Mouse (Mus musculus): Measurements from ENCODE around the gene Zfpl1.

Zfpl1 gene

DNA sequence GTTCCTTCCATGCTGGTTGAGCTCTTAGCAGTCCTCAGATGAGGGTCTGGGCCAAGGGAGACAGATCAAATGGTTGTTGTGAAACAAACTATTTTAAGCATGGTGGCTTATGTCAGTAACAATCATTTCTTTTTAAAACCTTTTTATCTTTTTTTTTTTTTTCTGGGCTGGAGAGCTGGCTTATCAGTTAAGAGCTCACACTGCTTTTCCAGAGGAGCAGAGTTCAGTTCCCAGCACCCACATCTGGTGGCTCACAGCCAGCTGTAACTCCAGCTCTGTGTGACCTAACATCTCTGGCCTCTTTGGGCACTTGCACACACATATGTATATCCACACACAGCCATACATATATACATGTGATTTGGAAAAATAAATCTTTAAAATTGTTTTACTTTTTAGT, 47.1 kb downstream of the Zfpl1 start:
- in situ Hi-C loops (cut with MboI; ENCODE audit: unreplicated experiment in 2 of 2): loop anchor here (5.0 kb wide), 1 partner anchor 90 kb away; the partner anchor contains the start of gene Snx15 (in 2 of the 2)

DNA sequence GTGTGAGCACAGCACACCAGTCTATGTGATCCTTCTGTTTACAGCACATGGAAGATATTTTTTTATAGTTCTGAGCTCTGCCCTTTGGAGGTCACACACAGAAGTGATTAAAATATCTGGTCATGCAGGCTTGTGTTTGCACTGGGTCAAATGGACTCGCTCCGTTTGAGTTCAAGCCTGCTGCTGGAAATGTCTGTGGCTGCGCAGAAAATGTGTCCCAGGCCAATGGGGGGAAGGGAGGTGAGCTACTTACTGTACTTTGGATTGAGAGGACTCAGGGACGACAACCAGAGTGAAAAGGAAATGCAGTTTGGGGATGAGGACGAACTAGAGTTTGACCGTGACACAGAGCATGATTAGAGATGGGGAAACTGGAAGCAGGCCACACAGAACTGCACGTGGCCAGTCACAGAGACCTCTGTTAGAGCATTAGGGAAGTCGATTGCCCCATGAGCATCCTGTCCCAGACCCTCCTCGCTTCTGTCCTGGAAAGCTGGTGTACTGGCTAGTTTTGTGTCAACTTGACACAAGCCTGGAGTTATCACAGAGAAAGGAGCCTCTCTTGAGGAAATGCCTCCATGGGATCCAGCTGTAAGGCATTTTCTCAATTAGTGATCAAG, 48.7 kb downstream of the Zfpl1 start:
- in situ Hi-C loops (cut with MboI; ENCODE audit: unreplicated experiment in 2 of 2): loop anchor here (5.0 kb wide), 1 partner anchor 91 kb away; the partner anchor contains the start of gene Snx15 (in 2 of the 2)
